Mouse (Mus musculus): Measurements from ENCODE around the gene Sla2. TPM values are rescaled to one million over a fixed set of nuclear protein-coding genes. Genes with fewer than 3 reads are reported as not detected.
"Not testable (repeated sequence)": the region's sequence is repeated elsewhere in the genome, so short reads cannot be mapped to it uniquely, and the experiment has no call there.

Sla2 gene
- polyA plus RNA-seq (2014; fragmentation: Nextera tagmentation; extraction: Ambion mirVana), result 0.29 and 0.45 TPM in 2 replicates

- 63% methylated on average over 6 of the region's 6 CpGs for WGBS
- Histone ChIP-seq H3K36me3 (ENCODE audit: control insufficient read depth, insufficient read depth, low read length) (no peaks in the 10 kb centered on the region), H3K27ac (replicated peaks; ENCODE audit: low read depth, low read length) (no peak within 1 kb of the TSS), H3K4me2 (ENCODE audit: low read depth, low read length) (no peak within 1 kb of the TSS), H3K27me3 (replicated peaks; ENCODE audit: control insufficient read depth, insufficient read depth, low read length) (no peaks in the 10 kb centered on the region), H3K4me3 (ENCODE audit: low read depth, low read length) (no peak within 1 kb of the TSS), H3K9me3 (ENCODE audit: control insufficient read depth, low read length) (no peaks in the 10 kb centered on the region), H3K4me1 (ENCODE audit: control insufficient read depth, insufficient read depth, low read length) (no peaks in the 10 kb centered on the region), H3K9ac (ENCODE audit: low read depth, low read length) (no peak within 1 kb of the TSS)
- DNase-seq (ENCODE audit: low spot score), result no peak
- no peak for ATAC-seq (ENCODE audit: low read depth)
Observed at GRCm38 (mm10) chr2:156887017-156887416, at the start of gene Sla2. TSS of gene Sla2 (minus strand) at chr2:156887192.

- Histone ChIP-seq H3K9ac (ENCODE audit: low read depth, low read length) (no peak overlapping the region), H3K36me3 (ENCODE audit: control insufficient read depth, insufficient read depth, low read length) (peaks cover 45% of the 10 kb centered on the region; the same call in 1 of the 2 replicates), H3K27ac (replicated peaks; ENCODE audit: low read depth, low read length) (no peak overlapping the region), H3K4me1 (ENCODE audit: control insufficient read depth, insufficient read depth, low read length) (no peaks in the 10 kb centered on the region), H3K9me3 (ENCODE audit: control insufficient read depth, low read length) (no peaks in the 10 kb centered on the region), H3K4me2 (ENCODE audit: low read depth, low read length) (no peak overlapping the region), H3K27me3 (replicated peaks; ENCODE audit: control insufficient read depth, insufficient read depth, low read length) (no peaks in the 10 kb centered on the region), H3K4me3 (ENCODE audit: low read depth, low read length) (no peak overlapping the region)
- WGBS, result 93% methylated on average over 6 of the region's 6 CpGs
- no peak for DNase-seq (ENCODE audit: low spot score)
- ATAC-seq (ENCODE audit: low read depth), result no peak
Observed at GRCm38 (mm10) chr2:156935005-156935404, 48.0 kb upstream of the Sla2 start.

GRCm38 (mm10) chr2:156933426-156933825 is 46.4 kb upstream of the Sla2 start:
- DNase-seq (ENCODE audit: low spot score), result no peak
- Histone ChIP-seq H3K27ac (replicated peaks; ENCODE audit: low read depth, low read length) (no peak overlapping the region), H3K9ac (ENCODE audit: low read depth, low read length) (no peak overlapping the region), H3K27me3 (replicated peaks; ENCODE audit: control insufficient read depth, insufficient read depth, low read length) (no peaks in the 10 kb centered on the region), H3K4me3 (ENCODE audit: low read depth, low read length) (no peak overlapping the region), H3K4me2 (ENCODE audit: low read depth, low read length) (no peak overlapping the region), H3K36me3 (ENCODE audit: control insufficient read depth, insufficient read depth, low read length) (peaks cover 45% of the 10 kb centered on the region), H3K4me1 (ENCODE audit: control insufficient read depth, insufficient read depth, low read length) (no peaks in the 10 kb centered on the region), H3K9me3 (ENCODE audit: control insufficient read depth, low read length) (no peaks in the 10 kb centered on the region)
- no peak for ATAC-seq (ENCODE audit: low read depth)
- WGBS, result 86% methylated on average over 1 of the region's 1 CpGs

- Histone ChIP-seq H3K4me3 (ENCODE audit: low read depth, low read length) (no peak overlapping the region), H3K9ac (ENCODE audit: low read depth, low read length) (no peak overlapping the region), H3K4me1 (ENCODE audit: control insufficient read depth, insufficient read depth, low read length) (no peaks in the 10 kb centered on the region), H3K9me3 (ENCODE audit: control insufficient read depth, low read length) (no peaks in the 10 kb centered on the region), H3K27ac (replicated peaks; ENCODE audit: low read depth, low read length) (no peak overlapping the region), H3K27me3 (replicated peaks; ENCODE audit: control insufficient read depth, insufficient read depth, low read length) (no peaks in the 10 kb centered on the region), H3K36me3 (ENCODE audit: control insufficient read depth, insufficient read depth, low read length) (peaks cover 46% of the 10 kb centered on the region), H3K4me2 (ENCODE audit: low read depth, low read length) (no peak overlapping the region)
- no peak for DNase-seq (ENCODE audit: low spot score)
- ATAC-seq (ENCODE audit: low read depth), result no peak
- WGBS, result 95% methylated on average over 2 of the region's 2 CpGs
Observed at GRCm38 (mm10) chr2:156931421-156931820, 44.4 kb upstream of the Sla2 start.

- no peak overlapping the region for H3K4me3 ChIP-seq (ENCODE audit: low read depth, low read length)
- DNase-seq (ENCODE audit: low spot score) (no peak), ATAC-seq (ENCODE audit: low read depth) (no peak)
- H3K27me3 ChIP-seq (replicated peaks; ENCODE audit: control insufficient read depth, insufficient read depth, low read length), result no peaks in the 10 kb centered on the region
- no peak overlapping the region for H3K4me2 ChIP-seq (ENCODE audit: low read depth, low read length)
- no peak overlapping the region for H3K27ac ChIP-seq (replicated peaks; ENCODE audit: low read depth, low read length)
- peaks cover 48% of the 10 kb centered on the region for H3K36me3 ChIP-seq (ENCODE audit: control insufficient read depth, insufficient read depth, low read length)
- H3K9ac ChIP-seq (ENCODE audit: low read depth, low read length), result no peak overlapping the region
- H3K4me1 ChIP-seq (ENCODE audit: control insufficient read depth, insufficient read depth, low read length), result no peaks in the 10 kb centered on the region
- no peaks in the 10 kb centered on the region for H3K9me3 ChIP-seq (ENCODE audit: control insufficient read depth, low read length)
- WGBS, result 87% methylated on average over 6 of the region's 6 CpGs
Observed at GRCm38 (mm10) chr2:156930549-156930948, 43.6 kb upstream of the Sla2 start.

GRCm38 (mm10) chr2:156929519-156930120 is 42.6 kb upstream of the Sla2 start:
- Histone ChIP-seq H3K36me3 (ENCODE audit: control insufficient read depth, insufficient read depth, low read length) (peaks cover 41% of the 10 kb centered on the region), H3K4me1 (ENCODE audit: control insufficient read depth, insufficient read depth, low read length) (peaks cover 3% of the 10 kb centered on the region; the same call in 1 of the 2 replicates), H3K9ac (ENCODE audit: low read depth, low read length) (no peak overlapping the region), H3K9me3 (ENCODE audit: control insufficient read depth, low read length) (no peaks in the 10 kb centered on the region), H3K4me3 (ENCODE audit: low read depth, low read length) (no peak overlapping the region), H3K4me2 (ENCODE audit: low read depth, low read length) (no peak overlapping the region), H3K27me3 (replicated peaks; ENCODE audit: control insufficient read depth, insufficient read depth, low read length) (no peaks in the 10 kb centered on the region), H3K27ac (replicated peaks; ENCODE audit: low read depth, low read length) (no peak overlapping the region)
- 62% methylated on average over 11 of the region's 11 CpGs for WGBS
- DNase-seq (ENCODE audit: low spot score), result no peak
- ATAC-seq (ENCODE audit: low read depth), result no peak

- H3K4me3 ChIP-seq (ENCODE audit: low read depth, low read length), result no peak overlapping the region
- no peak overlapping the region for H3K27ac ChIP-seq (replicated peaks; ENCODE audit: low read depth, low read length)
- H3K36me3 ChIP-seq (ENCODE audit: control insufficient read depth, insufficient read depth, low read length), result peaks cover 38% of the 10 kb centered on the region
- peaks cover 10% of the 10 kb centered on the region; the same call in 1 of the 2 replicates for H3K4me1 ChIP-seq (ENCODE audit: control insufficient read depth, insufficient read depth, low read length)
- no peaks in the 10 kb centered on the region for H3K27me3 ChIP-seq (replicated peaks; ENCODE audit: control insufficient read depth, insufficient read depth, low read length)
- H3K9me3 ChIP-seq (ENCODE audit: control insufficient read depth, low read length), result no peaks in the 10 kb centered on the region
- no peak overlapping the region for H3K4me2 ChIP-seq (ENCODE audit: low read depth, low read length)
- no peak overlapping the region for H3K9ac ChIP-seq (ENCODE audit: low read depth, low read length)
- WGBS, result 97% methylated on average over 6 of the region's 6 CpGs
- no peak for ATAC-seq (ENCODE audit: low read depth)
- no peak for DNase-seq (ENCODE audit: low spot score)
Observed at GRCm38 (mm10) chr2:156928606-156929005, 41.6 kb upstream of the Sla2 start.

GRCm38 (mm10) chr2:156927663-156928062 is 40.7 kb upstream of the Sla2 start:
- no peak overlapping the region for H3K9ac ChIP-seq (ENCODE audit: low read depth, low read length)
- 76% methylated on average over 6 of the region's 6 CpGs for WGBS
- no peaks in the 10 kb centered on the region for H3K9me3 ChIP-seq (ENCODE audit: control insufficient read depth, low read length)
- peaks cover 10% of the 10 kb centered on the region; the same call in 1 of the 2 replicates for H3K4me1 ChIP-seq (ENCODE audit: control insufficient read depth, insufficient read depth, low read length)
- no peak overlapping the region for H3K27ac ChIP-seq (replicated peaks; ENCODE audit: low read depth, low read length)
- no peaks in the 10 kb centered on the region for H3K27me3 ChIP-seq (replicated peaks; ENCODE audit: control insufficient read depth, insufficient read depth, low read length)
- no peak overlapping the region for H3K4me3 ChIP-seq (ENCODE audit: low read depth, low read length)
- H3K36me3 ChIP-seq (ENCODE audit: control insufficient read depth, insufficient read depth, low read length), result peaks cover 34% of the 10 kb centered on the region
- DNase-seq (ENCODE audit: low spot score) (no peak), ATAC-seq (ENCODE audit: low read depth) (no peak)
- H3K4me2 ChIP-seq (ENCODE audit: low read depth, low read length), result no peak overlapping the region

- H3K4me3 ChIP-seq (ENCODE audit: low read depth, low read length); H3K9me3 ChIP-seq (ENCODE audit: control insufficient read depth, low read length); H3K9ac ChIP-seq (ENCODE audit: low read depth, low read length); H3K4me2 ChIP-seq (ENCODE audit: low read depth, low read length); H3K4me1 ChIP-seq (ENCODE audit: control insufficient read depth, insufficient read depth, low read length); H3K27me3 ChIP-seq (replicated peaks; ENCODE audit: control insufficient read depth, insufficient read depth, low read length); DNase-seq (ENCODE audit: low spot score); H3K27ac ChIP-seq (replicated peaks; ENCODE audit: low read depth, low read length); ATAC-seq (ENCODE audit: low read depth): not testable (repeated sequence)
- H3K36me3 ChIP-seq (ENCODE audit: control insufficient read depth, insufficient read depth, low read length), result peaks cover 22% of the 10 kb centered on the region
- WGBS, result 77% methylated on average over 3 of the region's 3 CpGs
Observed at GRCm38 (mm10) chr2:156925611-156926010, 38.6 kb upstream of the Sla2 start.

Data from embryonic facial prominence, embryonic 14.5 days (tissue).